Mouse (Mus musculus) cerebellum, postnatal 4 days (tissue): ENCODE measurements around the gene Dennd2d.

Experiments
- DNase-seq, 2 experiments: peaks; one replicate each; pipeline ENCODE4 v3.0.0; 2022; ENCODE audit warnings: low spot score in 2 of 2, mixed read lengths in 1 of 2

The Dennd2d gene

DNA sequence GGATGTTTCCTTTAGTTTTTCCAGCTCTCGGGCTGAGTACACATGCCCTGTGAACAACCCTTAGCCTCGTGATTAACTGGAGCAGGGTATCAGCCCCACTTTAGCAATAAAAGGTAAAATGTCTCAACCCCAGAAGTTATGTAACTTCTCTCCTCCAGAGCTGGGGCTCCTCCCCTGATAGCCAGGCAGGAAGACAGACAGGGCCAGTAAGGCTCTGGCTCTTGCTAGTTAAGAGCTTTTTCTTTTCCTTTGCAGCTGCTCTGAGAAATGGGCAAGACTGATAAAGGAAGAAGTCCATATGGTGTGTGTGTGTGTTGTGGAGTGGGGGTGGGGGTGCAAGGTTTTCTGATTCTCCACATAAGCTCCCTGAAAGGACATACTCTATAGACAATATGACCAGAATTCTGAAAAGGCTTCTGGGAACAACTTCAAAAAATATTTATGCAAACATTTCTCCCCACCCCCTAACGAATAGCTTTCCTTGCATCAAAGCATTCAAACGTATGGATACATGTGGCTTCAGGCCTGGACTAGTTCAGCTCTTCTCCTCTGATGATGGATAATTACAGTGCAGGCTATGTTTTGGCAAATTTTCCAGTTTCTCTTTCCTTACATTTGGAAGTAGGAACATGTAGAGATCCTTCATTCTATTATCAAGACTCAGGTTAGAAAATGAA, 14.0 kb downstream of the Dennd2d start:
- DNase-seq = no peak

DNA sequence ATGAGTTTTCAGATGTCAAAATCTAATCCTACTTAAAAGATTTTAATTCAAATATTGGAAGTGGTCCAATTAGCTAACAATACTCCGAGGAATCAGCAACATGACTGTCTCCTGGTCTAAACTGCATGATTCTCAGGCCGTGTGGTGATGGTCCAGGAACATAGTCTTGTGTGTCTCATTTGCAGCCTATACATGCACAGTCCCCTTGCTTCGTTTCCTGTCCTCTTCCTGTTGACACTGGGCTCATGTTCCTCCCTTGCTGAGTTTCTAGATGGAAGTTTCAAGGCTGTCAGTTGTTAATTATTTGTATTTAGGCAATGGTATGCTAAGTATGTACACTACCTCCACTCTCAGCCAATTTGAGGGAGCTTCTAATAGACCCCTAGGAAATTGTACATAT, 14.8 kb downstream of the Dennd2d start:
- no peak for DNase-seq

DNA sequence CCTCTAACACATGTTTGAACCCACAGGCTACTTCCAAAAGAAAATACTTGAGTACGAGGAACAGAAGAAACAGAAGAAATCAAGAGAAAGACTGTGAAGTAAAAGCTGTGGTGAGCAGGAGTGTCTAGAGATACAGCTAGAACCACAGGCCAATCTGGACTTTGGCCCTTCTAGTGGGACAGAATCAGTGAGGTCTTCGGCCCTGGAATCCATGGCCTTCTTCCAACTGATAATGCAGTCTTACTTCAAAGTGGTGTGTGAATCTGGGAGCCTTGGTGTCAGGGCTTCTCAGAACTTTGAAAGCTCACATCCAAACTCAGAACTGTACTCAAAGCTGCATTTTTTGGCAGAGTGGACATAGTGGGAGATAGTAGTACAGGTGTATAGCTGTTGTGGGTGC, 18.3 kb downstream of the Dennd2d start:
- no peak for DNase-seq

DNA sequence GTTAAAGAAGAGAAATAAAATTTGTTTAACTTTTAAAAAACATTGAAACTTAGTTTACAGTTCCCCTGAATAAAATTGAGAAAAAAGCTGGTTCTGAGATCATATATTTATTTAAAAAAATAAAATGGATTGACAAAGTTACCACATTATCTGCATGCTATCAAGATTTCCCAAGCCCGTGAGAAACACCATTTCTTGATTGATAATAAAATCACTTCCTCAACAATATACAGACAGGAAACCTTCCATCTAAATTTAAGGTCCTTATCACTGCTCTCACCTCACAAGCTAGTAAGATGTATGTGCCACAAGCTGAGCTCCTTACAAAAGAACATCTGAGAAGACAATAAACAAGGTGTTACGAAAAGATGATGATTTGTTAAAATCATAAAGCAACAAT, 20.7 kb downstream of the Dennd2d start:
- DNase-seq = no peak

DNA sequence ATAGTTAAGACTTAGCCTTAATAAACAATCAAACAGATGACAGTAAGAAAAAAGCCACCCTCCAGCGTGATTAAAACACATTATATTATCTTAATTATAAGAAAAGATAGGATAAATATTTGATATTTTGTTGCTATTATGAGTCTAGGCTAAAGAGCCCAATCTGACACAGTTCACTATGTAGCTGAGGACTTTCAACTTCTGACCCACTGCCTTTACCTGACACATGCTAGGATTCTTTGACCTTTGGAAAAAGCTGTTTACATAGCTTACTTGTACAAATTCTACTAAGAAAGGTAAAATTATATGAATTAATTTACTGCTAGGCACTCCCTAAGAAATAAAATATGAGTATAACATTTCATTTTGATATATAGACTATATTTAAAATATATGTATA, 28.5 kb downstream of the Dennd2d start:
- DNase-seq = no peak

DNA sequence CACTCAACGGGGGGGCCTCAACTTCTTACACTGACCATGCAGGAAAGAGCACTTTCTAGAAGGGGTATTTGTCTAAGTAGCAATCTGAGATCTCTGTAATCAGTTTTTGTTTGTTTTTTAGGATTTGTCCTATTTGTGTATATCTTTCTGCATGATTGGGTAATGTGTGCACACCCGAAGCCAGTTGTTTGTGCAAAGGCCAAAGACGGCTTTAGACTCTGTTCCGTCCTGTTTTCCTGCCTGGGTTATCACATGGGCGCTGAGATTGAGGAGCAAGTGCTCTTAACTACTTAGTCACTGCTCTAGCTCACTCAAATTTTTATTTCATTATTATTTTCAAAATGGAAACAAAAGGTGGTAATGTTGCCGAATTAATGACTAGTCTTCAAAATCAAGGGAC, 32.8 kb downstream of the Dennd2d start:
- no peak for DNase-seq

DNA sequence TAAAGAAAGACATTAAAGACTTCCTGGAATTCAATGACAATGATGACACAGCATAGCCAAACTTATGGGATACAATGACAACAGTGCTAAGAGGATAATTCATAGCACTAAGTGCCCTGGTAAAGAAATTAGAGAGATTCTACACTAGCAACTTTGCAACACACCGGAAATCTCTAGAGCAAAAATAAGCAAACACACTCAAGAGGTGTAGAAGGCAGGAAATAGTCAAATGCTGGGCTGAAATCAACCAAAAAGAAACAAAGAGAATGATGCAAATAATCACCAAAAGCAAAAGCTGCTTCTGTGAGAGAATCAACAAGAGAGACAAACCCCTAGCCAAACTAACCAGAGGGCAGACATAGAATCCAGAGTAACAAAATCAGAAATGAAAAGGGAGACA, 40.5 kb downstream of the Dennd2d start:
- no peak for DNase-seq

DNA sequence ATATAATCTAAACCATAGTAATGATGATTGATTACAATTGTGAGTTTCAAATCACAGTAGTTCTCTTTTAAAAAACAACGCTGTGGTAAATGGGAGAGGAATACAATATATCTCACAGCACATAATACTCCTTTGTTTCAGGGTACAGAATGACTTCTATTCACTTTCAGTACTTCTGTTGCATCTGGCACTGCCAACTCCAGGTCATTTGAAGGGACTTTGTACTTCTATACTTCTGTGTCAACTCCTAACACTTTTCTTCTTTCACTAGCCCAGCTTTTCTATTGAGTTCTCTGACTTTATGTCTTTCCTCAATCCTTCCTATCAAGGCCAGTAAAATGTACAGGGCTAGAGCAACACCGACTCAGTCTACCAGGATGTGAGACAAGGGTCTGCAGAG, 44.2 kb downstream of the Dennd2d start:
- no peak for DNase-seq

DNA sequence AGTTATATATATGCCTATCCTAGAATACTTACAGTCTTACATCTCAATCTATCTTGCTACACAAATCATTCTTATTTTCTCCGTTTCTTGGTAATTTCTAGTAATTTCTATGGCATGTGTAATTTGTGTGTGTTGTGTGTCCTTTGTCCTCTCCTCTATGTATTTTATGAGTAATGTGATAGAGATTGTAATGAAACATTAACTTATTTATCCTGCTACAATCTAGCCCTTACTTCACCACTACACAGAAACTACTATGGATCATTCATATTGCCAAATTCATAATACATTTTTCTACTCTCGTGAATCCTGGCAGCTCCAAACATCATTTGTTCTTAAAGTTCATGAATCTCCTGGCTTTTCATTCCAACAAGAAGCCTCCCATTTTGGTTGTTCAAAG, 45.8 kb downstream of the Dennd2d start:
- no peak for DNase-seq

DNA sequence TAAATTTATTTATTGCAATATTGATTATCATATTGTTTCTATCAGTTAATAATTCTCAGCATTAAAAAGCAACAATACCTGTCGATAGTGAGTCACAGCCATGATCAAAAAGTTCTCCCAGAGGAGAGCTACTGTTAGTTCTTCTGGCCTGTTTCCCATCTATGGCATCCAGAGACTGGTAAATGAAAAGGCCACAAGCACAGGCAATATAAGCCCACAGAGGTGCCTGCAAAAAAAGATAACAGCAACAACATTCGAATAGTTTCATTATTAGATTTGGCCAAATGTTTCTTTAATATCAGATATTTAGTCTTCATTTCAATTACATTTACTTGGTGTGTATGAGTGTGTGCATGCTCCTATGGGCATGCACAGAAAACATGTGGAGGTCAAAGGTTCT, 51.1 kb downstream of the Dennd2d start:
- no peak for DNase-seq

DNA sequence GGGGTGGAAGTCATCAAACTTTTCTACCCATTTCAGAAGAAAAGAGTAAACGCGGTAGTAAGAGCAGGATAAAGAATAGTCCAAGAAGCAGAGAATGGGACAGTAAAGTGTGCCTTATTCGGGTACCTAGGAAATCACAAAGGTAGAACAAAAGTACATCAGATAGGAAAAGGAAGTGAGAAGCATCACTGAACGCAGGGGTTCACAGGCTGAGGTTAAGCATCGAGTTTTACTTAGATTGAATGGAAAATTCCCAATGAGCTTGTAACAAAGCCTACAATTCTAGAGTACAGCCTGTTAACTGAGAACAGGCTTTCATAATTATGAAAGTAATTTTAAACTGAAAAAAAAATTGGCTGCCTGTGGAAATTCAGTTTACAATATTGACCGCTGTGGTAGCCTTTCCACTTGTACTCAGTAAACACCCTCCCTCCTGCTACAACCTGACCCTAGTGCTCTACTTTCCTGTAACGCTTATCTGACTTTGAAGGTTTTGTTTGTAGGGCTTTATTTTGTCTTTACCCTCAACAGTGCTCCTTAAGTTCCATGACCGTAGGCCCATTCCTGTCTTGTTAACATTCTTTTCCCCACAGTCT, 62.6 kb downstream of the Dennd2d start:
- DNase-seq = no peak

DNA sequence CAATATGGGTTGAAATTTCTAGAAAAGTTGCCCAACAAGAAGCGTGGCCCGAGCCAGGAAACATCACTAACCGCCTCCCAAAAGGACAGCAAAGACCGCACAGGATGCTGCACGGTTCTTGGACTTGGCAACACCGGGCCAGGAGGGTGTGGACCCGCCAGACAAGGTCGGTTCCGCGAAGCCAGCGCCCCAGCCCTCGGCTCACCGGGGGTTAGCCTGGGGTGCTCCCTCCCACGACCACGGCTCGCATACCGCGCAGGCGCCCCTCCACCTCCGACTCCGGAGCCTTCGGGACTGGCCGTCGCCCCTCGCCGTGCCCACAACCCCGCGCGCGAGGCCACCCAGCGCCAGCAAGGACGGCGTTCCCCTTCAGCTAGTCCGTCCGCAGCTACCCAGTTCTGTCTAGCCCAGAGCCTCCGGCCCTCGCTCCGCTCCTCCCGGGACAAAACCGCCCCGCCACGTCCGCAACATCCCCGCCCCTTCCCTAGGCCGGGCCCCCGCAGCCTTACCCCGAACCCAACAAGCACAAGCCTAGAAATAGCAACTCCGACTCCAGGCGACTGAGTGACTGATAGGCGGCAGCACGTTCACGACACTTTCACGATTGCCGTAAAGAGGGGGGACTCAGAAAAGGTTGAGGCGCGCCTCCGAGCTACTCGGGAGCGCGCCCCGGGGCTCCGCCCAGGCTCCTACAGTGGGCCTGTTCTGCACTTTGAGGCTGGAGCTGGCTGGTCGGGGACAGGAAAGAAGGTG, 65.1 kb downstream of the Dennd2d start, which contains the start of the genes Dram2 and Cept1:
Gene Dram2, plus strand, starts transcription at position 628 of the 753 bp plus-strand sequence.
Gene Cept1, minus strand, starts transcription at position 632 of the 753 bp plus-strand sequence.
- DNase-seq = peak; percentile 71 to 88

DNA sequence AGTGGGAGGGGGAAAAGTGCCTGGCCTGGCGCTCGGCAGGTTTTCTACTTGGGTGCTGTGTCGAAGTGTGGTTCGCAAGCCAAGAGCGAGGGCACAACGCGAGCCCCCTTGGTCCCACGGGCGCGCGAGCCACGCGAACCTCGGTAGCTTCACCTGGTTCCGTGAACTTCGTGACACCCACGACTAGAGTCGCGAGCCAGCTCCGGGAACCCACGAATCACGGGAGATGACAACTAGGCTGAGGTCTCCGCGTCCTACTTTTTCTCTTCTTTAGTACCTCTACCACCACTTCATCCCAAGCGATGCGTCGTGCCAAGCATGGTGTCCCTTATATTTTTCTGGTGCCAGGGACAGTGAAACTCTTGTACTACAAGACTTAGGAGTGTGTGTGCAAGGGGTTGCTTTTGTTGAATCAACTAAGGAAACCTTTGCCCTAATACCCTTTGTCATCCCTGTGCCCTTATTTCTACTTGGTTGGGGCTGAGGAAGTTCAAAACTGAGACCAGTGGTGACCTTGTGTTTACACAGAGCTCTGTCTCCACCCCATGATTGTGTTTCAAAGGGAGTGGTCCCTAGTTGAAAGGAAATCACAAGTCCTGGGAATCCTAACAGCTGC, 65.8 kb downstream of the Dennd2d start:
- DNase-seq = no peak

DNA sequence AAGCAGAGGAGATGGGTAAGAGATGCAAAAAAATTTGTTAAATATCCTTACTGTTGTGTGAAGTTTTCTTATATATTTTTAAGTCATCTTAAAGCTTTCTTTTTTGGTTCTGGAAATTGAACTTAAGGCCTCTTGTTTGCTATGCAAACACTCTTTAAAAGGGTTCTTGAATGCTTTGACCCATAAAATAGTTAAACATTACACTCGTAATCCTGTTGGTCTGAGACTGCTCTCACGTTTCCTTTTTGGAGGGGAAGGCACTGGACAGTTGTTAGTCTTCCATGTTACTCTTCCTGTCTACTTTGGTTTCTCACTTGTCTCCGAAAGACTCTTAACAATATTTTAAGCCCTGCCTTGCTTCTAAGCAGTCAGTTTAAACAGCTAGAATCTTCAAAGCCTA, 66.8 kb downstream of the Dennd2d start:
- DNase-seq = no peak
